Mouse (Mus musculus) midbrain, embryonic 11.5 days (tissue): ENCODE measurements at regions not wholly inside any gene's neighbourhood (a gene's known extent, or its start where the extent isn't known, plus 50 kb on each side); places are given as distances from the start of the nearest gene placed in this dataset.

ENCODE experiments used
- ATAC-seq: fragments of 200-750 bp; cut with Nextera tagmentation; 2 replicates; pipeline ENCODE4 v1.8.0; 2017; ENCODE audit warnings: moderate TSS enrichment, moderate library complexity; ENCODE audit not compliant: low FRiP score
- DNase-seq: peaks from one replicate; pipeline ENCODE4 v3.0.0; 2015; ENCODE audit warnings: low spot score; ENCODE audit errors: missing footprints
- H3K27ac ChIP-seq: fragments of 300-500 bp; sonication (generic); 2 replicates; pipeline ENCODE4 v1.5.1; 2014; ENCODE audit warnings: low read depth, low read length
- H3K27me3 ChIP-seq: fragments of 300-500 bp; sonication (generic); 2 replicates; pipeline ENCODE4 v1.6.1; 2014; ENCODE audit warnings: mild to moderate bottlenecking, low read length, moderate library complexity, mixed read lengths; ENCODE audit not compliant: control insufficient read depth, insufficient read depth
- H3K36me3 ChIP-seq: fragments of 300-500 bp; sonication (generic); 2 replicates; pipeline ENCODE4 v1.6.1; 2014; ENCODE audit warnings: mild to moderate bottlenecking, low read length, moderate library complexity, mixed read lengths; ENCODE audit not compliant: control insufficient read depth, insufficient read depth
- H3K4me1 ChIP-seq: fragments of 300-500 bp; sonication (generic); 2 replicates; pipeline ENCODE4 v1.6.1; 2014; ENCODE audit warnings: low read length; ENCODE audit not compliant: control insufficient read depth, insufficient read depth
- H3K4me2 ChIP-seq: fragments of 300-500 bp; sonication (generic); 2 replicates; pipeline ENCODE4 v1.6.1; 2014; ENCODE audit warnings: mild to moderate bottlenecking, moderate library complexity
- H3K4me3 ChIP-seq: fragments of 300-500 bp; sonication (generic); 2 replicates; pipeline ENCODE4 v1.5.1; 2014; ENCODE audit warnings: low read depth, low read length
- H3K9ac ChIP-seq: fragments of 300-500 bp; sonication (generic); 2 replicates; pipeline ENCODE4 v1.6.1; 2014; ENCODE audit warnings: low read length
- H3K9me3 ChIP-seq: fragments of 300-500 bp; sonication (generic); 2 replicates; pipeline ENCODE4 v1.6.1; 2016; ENCODE audit warnings: low read length; ENCODE audit not compliant: control insufficient read depth
- WGBS: fragments of 180-500 bp; shearing (Covaris S2); extraction: QIAGEN DNeasy Blood & Tissue Kit; methylation state at CpG from one replicate; pipeline ENCODE4 v1.1.7; 2014; 5-methylcytosine and 5-hydroxymethylcytosine counted together

DNA sequence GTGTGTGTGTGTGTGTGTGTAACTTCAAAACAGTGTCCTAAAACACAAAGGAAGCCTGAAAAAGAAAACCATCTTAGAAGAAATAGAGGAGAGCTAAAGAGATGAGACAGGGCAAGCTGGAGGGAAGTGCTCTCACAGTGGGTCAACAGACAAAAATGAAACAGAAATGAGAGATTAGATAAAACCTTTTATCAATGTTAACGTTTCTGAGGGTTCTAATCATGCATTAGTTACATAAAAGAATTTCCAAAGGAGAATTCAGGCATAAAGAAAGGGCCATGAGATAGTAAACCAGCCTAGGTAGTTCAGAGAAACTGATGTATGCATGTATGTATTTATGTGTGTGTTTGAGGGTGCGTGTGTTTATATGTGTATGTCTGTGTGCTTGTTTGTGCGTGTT, 319.7 kb upstream of the Runx1 start:
- no peaks in the 10 kb centered on the region for H3K9me3 ChIP-seq
- no peaks in the 10 kb centered on the region for H3K27me3 ChIP-seq
- WGBS: 69% methylated on average over 3 of the region's 3 CpGs

DNA sequence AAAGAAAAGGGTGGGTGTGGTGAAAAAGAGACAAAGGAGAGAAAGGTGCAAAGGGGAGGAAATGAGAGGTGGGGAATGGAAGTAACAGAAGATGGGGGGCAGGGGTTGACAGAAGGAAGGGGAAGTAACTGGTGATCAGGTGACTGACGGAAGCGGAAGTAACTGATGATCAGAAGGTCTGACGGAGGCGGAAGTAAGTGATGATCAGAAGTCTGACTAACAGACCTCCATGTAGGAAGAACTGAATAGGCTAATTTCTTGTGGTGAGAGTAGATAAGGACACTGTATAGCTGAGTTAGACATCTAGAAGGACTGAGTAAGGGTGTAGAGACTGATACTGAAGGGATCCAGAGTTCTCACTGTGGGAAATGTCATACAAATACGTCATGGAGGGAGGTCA, 318.1 kb upstream of the Runx1 start:
- Histone ChIP-seq H3K27me3 (no peaks in the 10 kb centered on the region), H3K27ac (no peak overlapping the region), H3K36me3 (no peaks in the 10 kb centered on the region), H3K4me1 (no peaks in the 10 kb centered on the region), H3K9me3 (no peaks in the 10 kb centered on the region), H3K4me3 (no peak overlapping the region), H3K4me2 (no peak overlapping the region), H3K9ac (no peak overlapping the region)
- WGBS: 97% methylated on average over 5 of the region's 5 CpGs
- ATAC-seq (no peak), DNase-seq (no peak)

More for the DNA sequence above, 319.7 kb upstream of the Runx1 start:
- Histone ChIP-seq H3K36me3 (no peaks in the 10 kb centered on the region), H3K4me3 (no peak overlapping the region), H3K9ac (no peak overlapping the region), H3K27ac (no peak overlapping the region), H3K4me1 (no peaks in the 10 kb centered on the region), H3K4me2 (no peak overlapping the region)
- ATAC-seq (no peak), DNase-seq (no peak)

DNA sequence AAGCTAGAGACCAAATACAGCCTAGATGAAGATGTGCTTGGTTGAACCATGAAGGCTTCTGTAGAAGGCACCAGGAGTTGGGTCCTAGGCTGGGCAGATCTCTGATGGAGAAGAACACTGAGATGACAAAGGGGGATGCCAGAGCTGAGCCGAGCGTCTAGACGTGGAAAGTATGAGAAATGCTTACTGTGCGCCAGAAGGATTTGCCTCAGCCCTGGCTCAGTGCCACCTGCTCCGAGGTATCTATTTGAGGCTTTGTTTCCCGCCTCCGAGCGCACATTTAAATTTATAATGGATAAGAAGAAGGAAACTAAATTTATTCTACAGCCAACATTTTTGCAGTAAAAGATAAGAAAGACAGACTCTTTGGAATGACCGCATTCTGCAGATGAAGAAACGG, 317.2 kb upstream of the Runx1 start:
- no peaks in the 10 kb centered on the region for H3K9me3 ChIP-seq
- H3K9ac ChIP-seq: no peak overlapping the region
- no peaks in the 10 kb centered on the region for H3K4me1 ChIP-seq
- WGBS: 89% methylated on average over 10 of the region's 10 CpGs
- no peaks in the 10 kb centered on the region for H3K36me3 ChIP-seq
- H3K27ac ChIP-seq: no peak overlapping the region
- ATAC-seq (no peak), DNase-seq (no peak)
- H3K27me3 ChIP-seq: no peaks in the 10 kb centered on the region
- no peak overlapping the region for H3K4me3 ChIP-seq
- no peak overlapping the region for H3K4me2 ChIP-seq

DNA sequence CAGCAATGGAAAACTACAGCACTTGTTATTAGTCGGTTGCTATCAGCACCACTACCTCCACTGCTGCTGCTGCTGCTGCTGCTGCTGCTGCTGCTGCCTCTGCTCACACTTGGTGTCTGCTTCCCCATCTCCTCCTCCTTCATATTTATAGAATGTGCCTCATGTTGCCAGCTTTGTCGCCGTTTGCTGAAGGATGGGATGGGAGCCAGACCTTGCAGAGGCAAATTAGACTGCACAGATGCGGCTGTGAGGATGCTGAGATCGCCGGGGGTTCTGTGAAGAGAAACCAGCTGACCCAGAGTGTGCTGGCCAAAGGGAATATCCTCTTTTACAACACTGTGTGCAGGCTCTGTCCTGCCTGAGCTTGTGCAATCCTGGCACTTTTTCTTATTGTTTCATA, 316.0 kb upstream of the Runx1 start:
- Histone ChIP-seq H3K27me3 (no peaks in the 10 kb centered on the region), H3K4me1 (no peaks in the 10 kb centered on the region), H3K9me3 (no peaks in the 10 kb centered on the region), H3K36me3 (no peaks in the 10 kb centered on the region), H3K4me3 (no peak overlapping the region), H3K27ac (no peak overlapping the region), H3K9ac (no peak overlapping the region), H3K4me2 (no peak overlapping the region)
- ATAC-seq (no peak), DNase-seq (no peak)
- 85% methylated on average over 6 of the region's 6 CpGs for whole genome bisulfite sequencing

DNA sequence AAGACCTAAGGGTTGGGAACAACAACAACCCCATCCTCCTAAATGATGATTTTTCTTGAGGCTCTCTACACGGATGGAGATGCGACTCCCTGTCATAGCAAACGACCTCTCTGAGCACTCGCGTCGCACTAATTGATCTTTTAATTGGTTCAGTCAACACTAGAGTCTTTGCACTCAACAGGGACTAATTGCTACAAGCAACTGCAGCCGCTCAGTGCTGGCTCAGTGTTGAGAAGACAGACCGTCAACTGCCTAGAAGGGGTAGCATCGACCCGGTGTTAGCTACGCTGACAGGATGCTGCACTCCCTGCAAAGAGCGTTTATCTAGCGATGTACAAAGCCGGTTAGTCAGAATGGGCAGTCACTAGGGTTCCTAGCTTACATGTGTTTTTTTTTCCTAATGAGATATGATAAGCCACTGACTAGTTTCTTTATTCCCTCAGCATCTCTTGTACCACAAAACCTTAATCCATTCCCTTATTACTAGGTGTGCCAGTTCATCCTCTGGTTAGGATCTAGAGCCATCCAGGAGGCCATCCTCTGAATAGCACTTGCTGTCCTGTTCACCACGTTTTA, 314.7 kb upstream of the Runx1 start:
- Histone ChIP-seq H3K4me3 (no peak overlapping the region), H3K36me3 (no peaks in the 10 kb centered on the region), H3K4me1 (no peaks in the 10 kb centered on the region), H3K27me3 (no peaks in the 10 kb centered on the region), H3K4me2 (no peak overlapping the region), H3K9me3 (no peaks in the 10 kb centered on the region), H3K27ac (no peak overlapping the region), H3K9ac (no peak overlapping the region)
- ATAC-seq (no peak), DNase-seq (no peak)
- 75% methylated on average over 15 of the region's 15 CpGs for WGBS

DNA sequence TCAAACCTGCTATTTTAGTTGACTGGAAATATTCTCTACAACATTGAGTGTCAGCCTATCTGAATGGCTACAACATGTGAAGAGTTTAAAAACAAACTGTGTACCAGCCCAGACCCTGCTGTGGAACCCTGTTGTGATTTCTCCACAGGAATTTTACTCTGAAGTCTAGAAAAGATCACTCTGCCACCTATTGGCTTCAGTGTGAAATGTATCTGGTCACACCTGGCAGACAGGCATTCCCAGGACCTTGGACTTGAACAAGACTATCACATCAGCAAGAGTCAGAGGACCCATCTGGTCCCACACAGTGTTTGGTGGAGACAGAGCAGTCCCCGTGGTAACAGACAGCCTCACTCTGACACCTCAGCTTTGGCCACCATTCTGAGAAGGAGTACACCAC, 311.3 kb upstream of the Runx1 start:
- Histone ChIP-seq H3K4me2 (no peak overlapping the region), H3K4me1 (no peaks in the 10 kb centered on the region), H3K9me3 (no peaks in the 10 kb centered on the region), H3K36me3 (no peaks in the 10 kb centered on the region), H3K9ac (no peak overlapping the region), H3K27me3 (no peaks in the 10 kb centered on the region), H3K4me3 (no peak overlapping the region), H3K27ac (no peak overlapping the region)
- 61% methylated on average over 1 of the region's 1 CpGs for WGBS
- no peak for ATAC-seq
- no peak for DNase-seq

DNA sequence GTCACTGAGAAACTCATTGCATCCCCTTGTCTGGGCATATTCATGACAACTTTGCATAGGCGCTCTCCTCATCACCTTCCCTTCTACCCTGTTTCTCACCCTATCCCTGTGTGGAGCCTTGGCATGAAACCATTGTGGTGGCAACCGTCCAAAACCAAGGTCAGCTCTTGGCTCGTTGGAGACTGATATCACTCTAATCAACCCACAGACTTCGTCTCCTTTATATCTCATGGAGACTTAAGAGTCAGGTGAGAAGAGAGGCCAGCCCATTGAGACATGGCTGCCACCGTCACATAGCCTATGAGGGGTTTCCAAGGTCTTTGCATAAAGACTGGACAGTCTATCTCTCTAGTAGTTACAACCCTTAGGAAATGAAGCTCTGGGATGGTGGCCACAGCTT, 305.5 kb upstream of the Runx1 start:
- no peak for DNase-seq
- Histone ChIP-seq H3K4me1 (no peaks in the 10 kb centered on the region), H3K4me2 (no peak overlapping the region), H3K9ac (no peak overlapping the region), H3K27ac (no peak overlapping the region), H3K36me3 (no peaks in the 10 kb centered on the region), H3K27me3 (no peaks in the 10 kb centered on the region), H3K4me3 (no peak overlapping the region), H3K9me3 (no peaks in the 10 kb centered on the region)
- ATAC-seq: no peak
- WGBS: 92% methylated on average over 5 of the region's 5 CpGs

DNA sequence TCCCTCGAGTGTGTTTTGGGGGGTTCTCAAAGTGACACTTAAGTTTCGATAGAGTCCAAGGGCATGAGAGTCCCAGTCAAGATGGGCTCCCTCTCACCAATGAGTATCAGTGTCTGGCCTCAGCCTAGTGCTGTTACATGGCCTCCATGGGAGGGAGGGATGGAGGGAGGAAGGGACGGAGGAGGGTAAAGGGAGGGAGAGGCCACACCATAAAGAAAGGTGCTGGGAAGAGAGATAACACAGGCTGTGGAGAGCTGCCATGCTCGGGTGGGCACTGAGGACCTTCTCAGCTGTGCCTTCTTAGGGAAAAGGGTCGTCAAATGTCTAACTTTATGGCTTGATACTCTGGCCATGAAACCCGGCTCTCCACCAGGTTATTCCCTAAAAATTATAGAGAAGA, 304.7 kb upstream of the Runx1 start:
- no peak overlapping the region for H3K27ac ChIP-seq
- no peaks in the 10 kb centered on the region for H3K27me3 ChIP-seq
- H3K4me2 ChIP-seq: no peak overlapping the region
- whole genome bisulfite sequencing: 81% methylated on average over 6 of the region's 6 CpGs
- no peaks in the 10 kb centered on the region for H3K9me3 ChIP-seq
- no peaks in the 10 kb centered on the region for H3K36me3 ChIP-seq
- no peak for DNase-seq
- H3K9ac ChIP-seq: no peak overlapping the region
- no peaks in the 10 kb centered on the region for H3K4me1 ChIP-seq
- no peak for ATAC-seq
- no peak overlapping the region for H3K4me3 ChIP-seq

DNA sequence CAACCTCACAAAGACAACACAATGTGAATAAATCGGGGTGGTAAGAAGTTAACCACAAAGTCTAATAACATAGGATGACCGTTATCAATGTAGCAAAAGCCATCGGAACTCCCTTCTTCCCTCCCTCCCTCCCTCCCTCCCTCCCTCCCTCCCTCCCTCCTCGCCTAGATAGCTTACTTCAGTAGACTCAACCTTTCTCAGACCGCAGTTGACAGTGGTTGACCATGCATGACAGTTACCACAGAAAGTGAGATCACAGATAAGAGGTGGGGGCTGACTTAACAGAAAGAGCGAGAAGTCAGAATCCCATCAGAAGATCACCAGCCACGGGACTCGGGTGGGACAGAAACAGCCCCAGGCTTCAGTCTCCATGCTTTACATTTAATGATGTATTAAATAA, 297.8 kb upstream of the Runx1 start:
- H3K4me2 ChIP-seq: no peak overlapping the region
- no peak overlapping the region for H3K27ac ChIP-seq
- H3K4me3 ChIP-seq: no peak overlapping the region
- H3K27me3 ChIP-seq: no peaks in the 10 kb centered on the region
- ATAC-seq: no peak
- H3K9ac ChIP-seq: no peak overlapping the region
- no peak for DNase-seq
- 79% methylated on average over 7 of the region's 8 CpGs for WGBS
- H3K36me3 ChIP-seq: no peaks in the 10 kb centered on the region
- no peaks in the 10 kb centered on the region for H3K9me3 ChIP-seq
- H3K4me1 ChIP-seq: no peaks in the 10 kb centered on the region
